Mouse (Mus musculus) myocyte (in vitro differentiated cells): Measurements from ENCODE around the gene Plekha5.

Source experiments
- CEBPB ChIP-seq: IDR thresholded peaks from 2 replicates; pipeline ENCODE4 v1.6.1; 2011; ENCODE audit warnings: mild to moderate bottlenecking, moderate library complexity; ENCODE audit not compliant: poor library complexity, insufficient read depth, severe bottlenecking
- MYOD1 ChIP-seq, 3 experiments: IDR thresholded peaks; one replicate each; pipeline ENCODE4 v1.6.1; 2011; ENCODE audit warnings: control low read depth in 2 of 3, low read depth in 2 of 3, mild to moderate bottlenecking in 2 of 3, moderate library complexity in 1 of 3; ENCODE audit not compliant: insufficient read length in 2 of 3, control insufficient read depth in 1 of 3
- POLR2A ChIP-seq: IDR thresholded peaks from one replicate; pipeline ENCODE4 v1.6.1; 2011; ENCODE audit warnings: low read depth, mild to moderate bottlenecking, control low read depth, moderate library complexity; ENCODE audit not compliant: insufficient read length
- POLR2AphosphoS2 ChIP-seq: IDR thresholded peaks from one replicate; pipeline ENCODE4 v1.6.1; 2011; ENCODE audit warnings: low read depth, control low read depth; ENCODE audit not compliant: insufficient read length
- TCF12 ChIP-seq: IDR thresholded peaks from one replicate; pipeline ENCODE4 v1.6.1; 2011; ENCODE audit warnings: mild to moderate bottlenecking, control low read depth; ENCODE audit not compliant: poor library complexity, insufficient read depth, severe bottlenecking
- USF1 ChIP-seq: IDR thresholded peaks from one replicate; pipeline ENCODE4 v1.6.1; 2011; ENCODE audit warnings: low read depth, mild to moderate bottlenecking, control low read depth, moderate library complexity

GRCm38 (mm10) chr6:140448010-140448739, 24.3 kb downstream of the Plekha5 start:
- TF ChIP-seq TCF12: no peak
- no peak for TF ChIP-seq POLR2A
- TF ChIP-seq MYOD1 (IDR thresholded peaks at IDR 0.05; ENCODE audit: control insufficient read depth in 1 of 3, insufficient read length in 2 of 3, low read depth in 2 of 3): no peak
- TF ChIP-seq POLR2AphosphoS2: no peak
- TF ChIP-seq USF1: no peak
- no peak for TF ChIP-seq CEBPB
